Mouse (Mus musculus): ENCODE results near the gene Tyro3.

- TF ChIP-seq CHD2 (IDR thresholded peaks at IDR 0.05; ENCODE audit: low read depth, low read length) = no peak
- no peak for TF ChIP-seq ZC3H11A (IDR thresholded peaks at IDR 0.05; ENCODE audit: borderline replicate concordance, low read depth, low read length)
- no peak for TF ChIP-seq MAFK (IDR thresholded peaks at IDR 0.05; ENCODE audit: insufficient read depth, low read depth, low read length)
Measured at GRCm38 (mm10) chr2:119810890-119811289, 13.4 kb downstream of the Tyro3 start.

Measured in ES-E14 (cell line).